Mouse (Mus musculus) small intestine, adult 2 months (tissue): ENCODE data around the gene Tln2.

Experiments used
- CTCF ChIP-seq: fragments of 200-500 bp; IDR thresholded peaks from 2 replicates; pipeline ENCODE4 v1.5.1; 2012; ENCODE audit warnings: low read depth, mild to moderate bottlenecking, control low read depth, inconsistent platforms, low read length, moderate library complexity, mixed read lengths; ENCODE audit not compliant: insufficient replicate concordance, insufficient read length; ENCODE audit errors: extremely low read depth
- POLR2A ChIP-seq: fragments of 200-500 bp; IDR thresholded peaks from 2 replicates; pipeline ENCODE4 v1.6.1; 2012; ENCODE audit warnings: low read depth, mild to moderate bottlenecking, control low read depth, inconsistent platforms, low read length, moderate library complexity

GRCm38 (mm10) chr9:67541948-67542347, 17.6 kb downstream of the Tln2 start:
- TF ChIP-seq CTCF, result no peak
- no peak for TF ChIP-seq POLR2A
